Mouse (Mus musculus) kidney, postnatal 14 days (tissue): ENCODE results near the gene Gm14418.

Source experiments
- DNase-seq: peaks from one replicate; pipeline ENCODE4 v3.0.0; 2022; ENCODE audit warnings: mixed read lengths

The Gm14418 gene

DNA sequence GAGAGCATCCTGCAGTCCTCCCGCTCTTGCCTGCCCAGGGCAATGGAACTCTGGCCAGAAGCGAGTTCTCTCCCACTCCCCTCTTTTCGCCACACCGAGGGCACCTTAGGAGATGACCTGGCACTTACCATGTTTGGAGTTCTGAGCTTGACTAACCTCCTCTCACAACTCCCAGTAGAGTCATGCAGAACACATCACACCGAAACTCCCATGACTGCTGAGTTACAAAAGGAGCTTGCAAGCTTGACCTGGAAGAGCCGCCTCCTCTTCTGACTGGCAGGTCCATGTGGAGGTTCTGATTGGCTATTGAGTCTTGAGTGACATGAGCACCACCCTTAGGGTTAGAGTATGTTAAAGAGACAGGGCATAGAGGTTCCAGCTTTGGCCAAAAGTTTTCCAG lies at the start of gene Gm14418:
TSS of gene Gm14418 (minus strand) at position 225 of the 400 bp plus-strand sequence.
- DNase-seq, result peak; percentile 2
